Mouse (Mus musculus) heart, embryonic 15.5 days (tissue): ENCODE data around the gene Camta1. TPM values are rescaled to one million over a fixed set of nuclear protein-coding genes. Genes with fewer than 3 reads are reported as not detected.

ENCODE experiments used
- ATAC-seq: fragments of 200-750 bp; cut with Nextera tagmentation; replicated peaks from 2 replicates; pipeline ENCODE4 v1.8.0; 2017; ENCODE audit warnings: low read depth, moderate TSS enrichment; ENCODE audit not compliant: insufficient number of reproducible peaks, insufficient read depth, low FRiP score
- H3K27ac ChIP-seq: fragments of 300-500 bp; sonication (generic); 2 replicates; pipeline ENCODE4 v1.5.1; 2015; ENCODE audit warnings: mild to moderate bottlenecking, inconsistent platforms
- H3K27me3 ChIP-seq: fragments of 300-500 bp; sonication (generic); 2 replicates; pipeline ENCODE4 v1.6.1; 2015; ENCODE audit warnings: inconsistent platforms
- H3K36me3 ChIP-seq: fragments of 300-500 bp; sonication (generic); 2 replicates; pipeline ENCODE4 v1.6.1; 2015; ENCODE audit warnings: mild to moderate bottlenecking, inconsistent platforms
- H3K4me1 ChIP-seq: fragments of 300-500 bp; sonication (generic); replicated peaks from 2 replicates; pipeline ENCODE4 v1.6.1; 2015; ENCODE audit warnings: inconsistent platforms
- H3K4me2 ChIP-seq: fragments of 300-500 bp; sonication (generic); 2 replicates; pipeline ENCODE4 v1.6.1; 2015; ENCODE audit warnings: inconsistent platforms, mild to moderate bottlenecking, moderate library complexity
- H3K4me3 ChIP-seq: fragments of 300-500 bp; sonication (generic); 2 replicates; pipeline ENCODE4 v1.5.1; 2015; ENCODE audit warnings: mild to moderate bottlenecking, inconsistent platforms
- H3K9ac ChIP-seq: fragments of 300-500 bp; sonication (generic); 2 replicates; pipeline ENCODE4 v1.6.1; 2015; ENCODE audit warnings: mild to moderate bottlenecking, inconsistent platforms
- H3K9me3 ChIP-seq: fragments of 300-500 bp; sonication (generic); replicated peaks from 2 replicates; pipeline ENCODE4 v1.6.1; 2016; ENCODE audit warnings: inconsistent platforms
- WGBS: fragments of 180-500 bp; shearing (Covaris S2); methylation state at CpG from one replicate; pipeline ENCODE4 v1.1.7; 2015; ENCODE audit warnings: mixed read lengths; 5-methylcytosine and 5-hydroxymethylcytosine counted together
- polyA plus RNA-seq: library from polyadenylated mRNA; unstranded; fragments of >200 nt; fragmentation: Nextera tagmentation; extraction: Ambion mirVana; gene quantifications from 2 replicates; pipeline ENCODE4 v1.2.1, GENCODE M21; 2015

Gene Camta1
- polyA plus RNA-seq, 1 experiment from 2014 or later, result 165 TPM

- no peak overlapping the region for H3K9ac ChIP-seq
- H3K36me3 ChIP-seq, result no peaks in the 10 kb centered on the region
- no peak overlapping the region for H3K27ac ChIP-seq
- H3K4me1 ChIP-seq, result peaks cover 19% of the 10 kb centered on the region
- 59% methylated on average over 13 of the region's 13 CpGs for WGBS
- no peak overlapping the region for H3K4me2 ChIP-seq
- ATAC-seq, result no peak
- no peak overlapping the region for H3K4me3 ChIP-seq
- no peaks in the 10 kb centered on the region for H3K27me3 ChIP-seq
- H3K9me3 ChIP-seq, result peaks cover 4% of the 10 kb centered on the region; the same call in 1 of the 2 replicates
Observed at GRCm38 (mm10) chr4:151898600-151899245, 37.0 kb upstream of the Camta1 start.

DNA sequence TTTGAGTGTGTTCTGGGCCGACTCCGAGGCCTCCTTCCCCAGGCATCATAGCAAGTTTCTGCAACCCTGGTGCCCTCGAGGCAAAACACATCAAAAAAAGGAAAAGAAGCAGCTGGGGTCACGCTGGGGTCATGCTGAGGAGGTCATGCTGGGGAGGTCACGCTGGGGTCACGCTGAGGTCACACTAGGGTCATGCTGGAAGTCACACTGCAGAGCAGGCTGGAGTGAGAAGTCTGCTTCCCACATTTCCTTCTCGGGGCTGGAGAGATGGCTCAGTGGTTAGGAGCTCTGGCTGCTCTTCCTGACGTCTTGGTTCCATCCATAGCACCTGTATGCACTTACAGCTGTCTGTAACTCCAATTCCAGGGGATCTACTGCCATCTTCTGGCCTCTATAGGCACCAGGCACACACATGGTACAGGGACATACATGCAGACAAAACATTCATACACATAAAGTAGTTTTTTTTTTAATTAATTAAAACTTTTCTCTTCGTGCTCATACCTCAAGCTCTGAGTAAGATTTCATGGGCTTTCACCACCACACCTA lies 35.5 kb upstream of the Camta1 start:
- Histone ChIP-seq H3K4me1 (peaks cover 5% of the 10 kb centered on the region), H3K4me2 (no peak overlapping the region), H3K27ac (no peak overlapping the region), H3K9ac (no peak overlapping the region), H3K27me3 (no peaks in the 10 kb centered on the region), H3K36me3 (no peaks in the 10 kb centered on the region), H3K9me3 (peaks cover 4% of the 10 kb centered on the region; the same call in 1 of the 2 replicates), H3K4me3 (no peak overlapping the region)
- WGBS, result 74% methylated on average over 9 of the region's 9 CpGs
- ATAC-seq, result no peak

- peaks cover 4% of the 10 kb centered on the region; the same call in 1 of the 2 replicates for H3K9me3 ChIP-seq
- H3K4me3 ChIP-seq, result no peak overlapping the region
- no peak for ATAC-seq
- H3K4me2 ChIP-seq, result no peak overlapping the region
- H3K36me3 ChIP-seq, result no peaks in the 10 kb centered on the region
- no peaks in the 10 kb centered on the region for H3K4me1 ChIP-seq
- 89% methylated on average over 7 of the region's 7 CpGs for WGBS
- no peak overlapping the region for H3K9ac ChIP-seq
- no peaks in the 10 kb centered on the region for H3K27me3 ChIP-seq
- no peak overlapping the region for H3K27ac ChIP-seq
Observed at GRCm38 (mm10) chr4:151895624-151896023, 33.9 kb upstream of the Camta1 start.

DNA sequence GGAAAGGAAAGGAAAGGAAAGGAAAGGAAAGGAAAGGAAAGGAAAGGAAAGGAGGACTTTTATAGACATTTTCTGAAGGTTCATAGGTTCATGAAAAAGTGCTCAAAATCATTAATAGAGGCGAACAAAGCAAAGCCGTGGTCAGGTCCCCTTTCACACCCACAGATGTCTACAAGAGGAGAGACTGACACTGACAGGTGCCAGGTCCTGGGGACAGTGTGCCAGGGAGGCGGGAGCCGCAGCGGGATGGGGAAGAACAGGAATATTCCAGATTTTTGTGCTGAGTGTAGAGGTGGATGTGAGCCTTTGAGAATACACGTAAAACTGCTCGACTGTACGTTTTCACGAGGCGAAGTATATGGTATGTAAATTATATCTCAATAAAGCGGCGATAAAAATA lies 33.2 kb upstream of the Camta1 start:
- no peak overlapping the region for H3K27ac ChIP-seq
- H3K9ac ChIP-seq, result no peak overlapping the region
- 90% methylated on average over 12 of the region's 12 CpGs for WGBS
- peaks cover 4% of the 10 kb centered on the region; the same call in 1 of the 2 replicates for H3K9me3 ChIP-seq
- H3K4me1 ChIP-seq, result no peaks in the 10 kb centered on the region
- H3K4me3 ChIP-seq, result no peak overlapping the region
- no peaks in the 10 kb centered on the region for H3K27me3 ChIP-seq
- no peak for ATAC-seq
- no peak overlapping the region for H3K4me2 ChIP-seq
- no peaks in the 10 kb centered on the region for H3K36me3 ChIP-seq

GRCm38 (mm10) chr4:151893241-151893640 lies 31.6 kb upstream of the Camta1 start:
- Histone ChIP-seq H3K4me2 (no peak overlapping the region), H3K27ac (no peak overlapping the region), H3K4me3 (no peak overlapping the region), H3K27me3 (no peaks in the 10 kb centered on the region), H3K9ac (no peak overlapping the region), H3K9me3 (0 out of 2 replicates have a peak, but pooled peaks cover 4% of the 10 kb centered on the region), H3K4me1 (no peaks in the 10 kb centered on the region), H3K36me3 (no peaks in the 10 kb centered on the region)
- WGBS, result 70% methylated on average over 6 of the region's 6 CpGs
- no peak for ATAC-seq

- no peak for ATAC-seq
- WGBS, result 87% methylated on average over 12 of the region's 12 CpGs
- H3K36me3 ChIP-seq, result no peaks in the 10 kb centered on the region
- H3K4me3 ChIP-seq, result no peak overlapping the region
- H3K27ac ChIP-seq, result no peak overlapping the region
- H3K9ac ChIP-seq, result no peak overlapping the region
- 0 out of 2 replicates have a peak, but pooled peaks cover under 1% of the 10 kb centered on the region for H3K4me1 ChIP-seq
- peaks cover 6% of the 10 kb centered on the region for H3K27me3 ChIP-seq
- H3K4me2 ChIP-seq, result no peak overlapping the region
- H3K9me3 ChIP-seq, result no peaks in the 10 kb centered on the region
Observed at GRCm38 (mm10) chr4:151881590-151881989, 19.9 kb upstream of the Camta1 start.

GRCm38 (mm10) chr4:151880044-151880690 lies 18.5 kb upstream of the Camta1 start:
- WGBS, result 78% methylated on average over 5 of the region's 5 CpGs
- H3K4me1 ChIP-seq, result 0 out of 2 replicates have a peak, but pooled peaks cover 4% of the 10 kb centered on the region
- no peak overlapping the region for H3K9ac ChIP-seq

GRCm38 (mm10) chr4:151876400-151876799 lies 14.7 kb upstream of the Camta1 start:
- WGBS, result 53% methylated on average over 14 of the region's 14 CpGs
- ATAC-seq, result no peak
- H3K27me3 ChIP-seq, result peaks cover 24% of the 10 kb centered on the region
- H3K9ac ChIP-seq, result no peak overlapping the region
- no peaks in the 10 kb centered on the region for H3K36me3 ChIP-seq
- H3K4me2 ChIP-seq, result no peak overlapping the region
- H3K4me3 ChIP-seq, result no peak overlapping the region
- no peak overlapping the region for H3K27ac ChIP-seq
- H3K4me1 ChIP-seq, result 0 out of 2 replicates have a peak, but pooled peaks cover 4% of the 10 kb centered on the region
- no peaks in the 10 kb centered on the region for H3K9me3 ChIP-seq

More at GRCm38 (mm10) chr4:151880044-151880690, 18.5 kb upstream of the Camta1 start:
- peaks cover 19% of the 10 kb centered on the region for H3K27me3 ChIP-seq
- no peaks in the 10 kb centered on the region for H3K36me3 ChIP-seq
- no peak for ATAC-seq
- H3K4me3 ChIP-seq, result no peak overlapping the region
- H3K27ac ChIP-seq, result no peak overlapping the region
- H3K4me2 ChIP-seq, result no peak overlapping the region
- H3K9me3 ChIP-seq, result no peaks in the 10 kb centered on the region

DNA sequence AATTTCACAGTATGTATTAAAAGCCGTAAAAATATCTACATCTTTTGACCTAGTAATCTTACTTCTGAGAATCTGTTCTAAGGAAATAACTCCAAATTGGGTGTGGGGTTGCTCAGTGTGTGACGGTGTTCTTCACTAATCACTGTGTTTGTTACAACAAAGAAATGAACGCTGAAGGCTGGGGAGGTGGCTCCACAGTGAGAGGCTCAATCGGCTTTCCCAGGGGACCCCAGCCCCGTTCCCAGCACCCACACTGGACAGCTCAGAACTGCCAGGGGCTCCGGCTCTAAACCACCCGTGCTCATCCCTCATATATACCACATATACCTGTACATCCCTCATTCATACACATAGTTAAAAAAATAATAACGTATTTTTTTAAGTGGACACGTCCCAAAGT lies 1.8 kb upstream of the Camta1 start:
- Histone ChIP-seq H3K36me3 (no peaks in the 10 kb centered on the region), H3K9me3 (no peaks in the 10 kb centered on the region), H3K27ac (peak overlapping the region; percentile 98; the same call in 1 of the 2 replicates), H3K4me2 (peak overlapping the region; percentile 88), H3K4me3 (peak overlapping the region; percentile 88), H3K9ac (no peak overlapping the region), H3K4me1 (peaks cover 24% of the 10 kb centered on the region), H3K27me3 (no peaks in the 10 kb centered on the region)
- ATAC-seq, result no peak
- WGBS, result 63% methylated on average over 9 of the region's 9 CpGs

- H3K9ac ChIP-seq, result peak overlapping the region; percentile 88
- H3K9me3 ChIP-seq, result no peaks in the 10 kb centered on the region
- H3K27ac ChIP-seq, result peak overlapping the region; percentile 90
- H3K4me1 ChIP-seq, result peaks cover 29% of the 10 kb centered on the region
- 0 out of 2 replicates have a peak, but pooled peaks have one; percentile 0 for ATAC-seq
- H3K4me3 ChIP-seq, result peak overlapping the region; percentile 88
- H3K27me3 ChIP-seq, result no peaks in the 10 kb centered on the region
- under 1% methylated on average over 49 of the region's 58 CpGs for WGBS
- no peaks in the 10 kb centered on the region for H3K36me3 ChIP-seq
- peak overlapping the region; percentile 94 for H3K4me2 ChIP-seq
Observed at GRCm38 (mm10) chr4:151861471-151861805, 238 bp downstream of the Camta1 start.

GRCm38 (mm10) chr4:151860441-151861331 lies 990 bp downstream of the Camta1 start:
- WGBS, result 2% methylated on average over 42 of the region's 63 CpGs
- Histone ChIP-seq H3K27me3 (no peaks in the 10 kb centered on the region), H3K4me2 (peak overlapping the region; percentile 94), H3K27ac (peak overlapping the region; percentile 90), H3K9me3 (no peaks in the 10 kb centered on the region), H3K9ac (peak overlapping the region; percentile 88), H3K36me3 (no peaks in the 10 kb centered on the region), H3K4me1 (peaks cover 29% of the 10 kb centered on the region), H3K4me3 (peak overlapping the region; percentile 88)
- ATAC-seq, result 0 out of 2 replicates have a peak, but pooled peaks have one; percentile 1
